Mouse (Mus musculus) neural tube, embryonic 15.5 days (tissue): ENCODE data around the gene Mapk8ip3. TPM values are rescaled to one million over a fixed set of nuclear protein-coding genes. Genes with fewer than 3 reads are reported as not detected.
"Not testable (repeated sequence)": the region's sequence is repeated elsewhere in the genome, so short reads cannot be mapped to it uniquely, and the experiment has no call there.

Experiments
- ATAC-seq: fragments of 200-750 bp; cut with Nextera tagmentation; 2 replicates; pipeline ENCODE4 v1.8.0; 2017; ENCODE audit warnings: mild to moderate bottlenecking, moderate TSS enrichment, moderate library complexity; ENCODE audit not compliant: low FRiP score
- H3K27ac ChIP-seq: fragments of 300-500 bp; sonication (generic); replicated peaks from 2 replicates; pipeline ENCODE4 v1.5.1; 2015; ENCODE audit warnings: mild to moderate bottlenecking, inconsistent platforms
- H3K27me3 ChIP-seq: fragments of 300-500 bp; sonication (generic); replicated peaks from 2 replicates; pipeline ENCODE4 v1.6.1; 2015; ENCODE audit warnings: inconsistent platforms
- H3K36me3 ChIP-seq: fragments of 300-500 bp; sonication (generic); 2 replicates; pipeline ENCODE4 v1.6.1; 2015; ENCODE audit warnings: inconsistent platforms
- H3K4me1 ChIP-seq: fragments of 300-500 bp; sonication (generic); 2 replicates; pipeline ENCODE4 v1.6.1; 2015; ENCODE audit warnings: inconsistent platforms
- H3K4me2 ChIP-seq: fragments of 300-500 bp; sonication (generic); 2 replicates; pipeline ENCODE4 v1.6.1; 2015; ENCODE audit warnings: inconsistent platforms, mild to moderate bottlenecking, moderate library complexity
- H3K4me3 ChIP-seq: fragments of 300-500 bp; sonication (generic); replicated peaks from 2 replicates; pipeline ENCODE4 v1.5.1; 2015; ENCODE audit warnings: mild to moderate bottlenecking, inconsistent platforms
- H3K9ac ChIP-seq: fragments of 300-500 bp; sonication (generic); replicated peaks from 2 replicates; pipeline ENCODE4 v1.6.1; 2015; ENCODE audit warnings: mild to moderate bottlenecking, inconsistent platforms
- H3K9me3 ChIP-seq: fragments of 300-500 bp; sonication (generic); replicated peaks from 2 replicates; pipeline ENCODE4 v1.6.1; 2016; ENCODE audit warnings: inconsistent platforms
- WGBS: fragments of 180-500 bp; shearing (Covaris S2); methylation state at CpG from one replicate; pipeline ENCODE4 v1.1.7; 2015; ENCODE audit warnings: mixed read lengths; 5-methylcytosine and 5-hydroxymethylcytosine counted together
- polyA plus RNA-seq: library from polyadenylated mRNA; unstranded; fragments of >200 nt; fragmentation: Nextera tagmentation; extraction: Ambion mirVana; gene quantifications from 2 replicates; pipeline ENCODE4 v1.2.1, GENCODE M21; 2015

Gene Mapk8ip3
- polyA plus RNA-seq, result 82.3 and 87.2 TPM in 2 replicates

DNA sequence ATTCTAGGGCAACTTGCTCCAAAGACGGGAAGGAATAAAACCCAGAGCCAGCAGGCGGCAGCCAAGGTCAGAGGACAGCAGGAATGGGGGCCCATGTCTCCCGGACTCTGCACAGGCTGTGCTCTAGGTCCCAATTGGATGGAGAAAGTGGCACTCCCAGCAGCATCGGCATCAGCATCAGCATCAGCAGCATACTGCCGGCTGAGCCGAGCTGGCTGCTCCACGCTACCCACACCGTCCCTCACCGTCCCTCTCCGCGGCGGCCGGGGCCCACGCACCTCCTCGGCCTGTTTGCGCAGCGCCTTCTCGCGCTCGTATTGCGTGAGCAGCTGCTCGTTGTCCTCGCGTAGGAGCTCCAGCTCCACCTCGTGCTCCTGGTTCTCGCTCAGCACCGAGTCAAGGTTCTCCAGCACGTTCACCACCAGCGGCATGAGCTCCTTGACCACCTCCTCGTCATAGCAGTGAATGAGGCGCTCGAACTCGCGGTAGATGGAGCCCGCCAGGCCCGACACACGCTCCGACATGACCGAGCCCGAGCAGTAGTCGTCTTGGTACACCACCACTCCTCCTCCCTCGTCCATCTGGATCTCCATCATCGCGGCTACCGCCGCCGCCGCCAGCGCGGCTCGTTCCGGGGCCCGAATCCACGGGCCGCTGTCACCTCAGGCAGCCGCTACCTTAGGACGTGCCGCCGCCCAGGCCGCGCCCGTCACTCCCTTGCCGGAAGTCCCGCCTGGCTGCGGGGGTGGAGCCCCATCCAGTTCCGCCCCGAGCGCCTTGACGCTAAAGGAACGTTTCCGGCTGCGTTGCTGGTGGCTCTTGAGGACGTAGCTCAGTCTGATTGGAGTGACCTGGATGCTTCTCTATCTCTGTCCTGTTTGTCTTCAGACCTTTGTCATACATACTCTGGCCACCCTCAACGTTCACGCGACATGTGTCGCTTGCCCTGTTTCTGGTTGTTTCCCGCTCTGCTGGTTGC, at the start of gene Mapk8ip3:
Gene Mapk8ip3, minus strand, starts transcription at position 719 of the 979 bp plus-strand sequence.
- H3K9ac ChIP-seq, result peak within 1 kb of the TSS; percentile 97
- peak within 1 kb of the TSS; percentile 93 for H3K27ac ChIP-seq
- H3K4me3 ChIP-seq, result peak within 1 kb of the TSS; percentile 99
- H3K4me1 ChIP-seq, result peaks cover 34% of the 10 kb centered on the region
- under 1% methylated on average over 77 of the region's 78 CpGs for WGBS
- H3K4me2 ChIP-seq, result peak within 1 kb of the TSS; percentile 71
- peak; percentile 99 for ATAC-seq
- no peaks in the 10 kb centered on the region for H3K9me3 ChIP-seq
- peaks cover 10% of the 10 kb centered on the region; the same call in 1 of the 2 replicates for H3K36me3 ChIP-seq
- no peaks in the 10 kb centered on the region for H3K27me3 ChIP-seq

DNA sequence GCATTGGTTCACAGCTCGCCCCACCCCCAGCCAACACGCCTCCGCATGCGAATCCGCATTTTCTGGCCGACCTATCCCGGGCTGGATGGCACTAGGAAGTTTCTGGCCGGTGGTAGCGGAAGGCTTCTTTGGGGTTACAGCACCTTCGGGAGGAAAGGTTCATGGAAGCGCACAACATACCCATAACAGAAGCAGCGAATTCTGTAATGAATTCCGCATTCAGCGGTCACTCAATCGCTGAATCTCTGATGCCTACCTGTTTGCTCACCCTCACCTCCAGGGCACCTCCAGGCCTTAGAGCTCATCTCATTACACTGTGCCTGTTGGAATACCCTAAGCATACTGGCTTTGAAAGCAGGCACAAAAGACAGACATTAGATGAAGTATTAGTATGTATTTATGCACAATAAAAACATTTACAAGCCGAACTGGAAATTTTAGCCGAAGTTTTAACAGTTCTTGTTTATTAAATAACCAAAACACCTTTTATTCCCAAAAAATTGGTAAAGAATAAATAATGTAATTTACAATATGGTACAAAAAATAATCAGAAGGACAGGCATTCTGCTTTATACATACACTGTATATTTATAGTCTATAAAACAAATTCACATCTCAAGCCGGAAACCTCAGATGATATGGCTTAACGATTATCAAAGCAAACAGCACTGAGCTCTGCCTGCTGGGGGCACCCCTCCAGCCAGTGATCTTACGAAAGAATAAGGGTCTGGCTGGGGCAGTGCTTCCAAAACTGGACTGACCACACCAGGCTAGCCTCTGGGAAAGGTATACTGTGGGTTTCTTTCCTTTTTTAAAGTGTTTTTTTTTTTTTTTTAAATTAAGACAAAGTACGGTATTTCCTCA, 24.3 kb upstream of the Mapk8ip3 start:
- Histone ChIP-seq H3K9ac (peak overlapping the region; percentile 31; the same call in 1 of the 2 replicates), H3K4me2 (peak overlapping the region; percentile 76), H3K27ac (peak overlapping the region; percentile 58), H3K9me3 (no peaks in the 10 kb centered on the region), H3K36me3 (peaks cover 46% of the 10 kb centered on the region), H3K27me3 (no peaks in the 10 kb centered on the region), H3K4me3 (peak overlapping the region; percentile 98), H3K4me1 (peaks cover 18% of the 10 kb centered on the region)
- 14% methylated on average over 21 of the region's 21 CpGs for WGBS
- peak; percentile 29 for ATAC-seq

DNA sequence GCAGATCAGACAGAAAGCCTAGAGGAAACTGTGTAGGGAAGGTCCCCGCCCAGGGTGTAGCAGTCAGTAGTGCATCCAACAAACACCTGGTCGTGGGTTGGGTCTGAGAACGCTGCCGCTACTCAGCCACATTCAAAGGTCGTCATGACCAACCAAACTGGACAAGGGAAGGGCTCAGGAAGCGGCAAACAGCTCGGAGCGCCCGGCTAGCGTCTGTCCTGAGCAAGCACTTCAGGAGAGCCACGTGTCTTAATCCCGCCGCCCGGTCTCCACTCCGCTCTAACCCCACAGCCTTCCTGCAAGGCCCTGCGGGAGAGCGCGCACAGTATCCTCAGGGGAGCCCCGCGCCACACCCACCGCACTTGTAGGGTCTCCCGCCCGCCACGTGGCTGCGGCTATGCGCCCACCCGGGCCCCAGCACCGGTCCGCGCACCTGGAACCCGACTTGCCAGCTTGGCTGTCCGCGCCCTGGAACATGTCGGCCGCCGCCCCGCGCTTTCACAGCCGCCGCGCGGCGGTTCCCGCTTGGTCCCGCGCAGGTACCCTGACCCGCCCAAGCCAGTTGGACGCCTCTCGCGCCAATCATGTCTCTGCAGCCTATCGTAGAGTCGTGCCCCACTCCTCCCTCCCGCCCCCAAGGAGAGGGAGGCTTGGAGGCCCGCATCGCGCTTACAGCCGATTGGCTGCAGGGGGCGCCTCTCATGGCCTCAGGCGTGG, 23.5 kb upstream of the Mapk8ip3 start, which contains the start of gene Jpt2:
Gene Jpt2, minus strand, starts transcription at position 555 of the 717 bp plus-strand sequence.
- Histone ChIP-seq H3K27me3 (no peaks in the 10 kb centered on the region), H3K27ac (peak within 1 kb of the TSS; percentile 91), H3K4me1 (peaks cover 18% of the 10 kb centered on the region), H3K4me3 (peak within 1 kb of the TSS; percentile 98), H3K9ac (peak within 1 kb of the TSS; percentile 82), H3K36me3 (peaks cover 46% of the 10 kb centered on the region), H3K9me3 (no peaks in the 10 kb centered on the region), H3K4me2 (peak within 1 kb of the TSS; percentile 76)
- peak; percentile 100 for ATAC-seq
- WGBS, result under 1% methylated on average over 59 of the region's 59 CpGs

DNA sequence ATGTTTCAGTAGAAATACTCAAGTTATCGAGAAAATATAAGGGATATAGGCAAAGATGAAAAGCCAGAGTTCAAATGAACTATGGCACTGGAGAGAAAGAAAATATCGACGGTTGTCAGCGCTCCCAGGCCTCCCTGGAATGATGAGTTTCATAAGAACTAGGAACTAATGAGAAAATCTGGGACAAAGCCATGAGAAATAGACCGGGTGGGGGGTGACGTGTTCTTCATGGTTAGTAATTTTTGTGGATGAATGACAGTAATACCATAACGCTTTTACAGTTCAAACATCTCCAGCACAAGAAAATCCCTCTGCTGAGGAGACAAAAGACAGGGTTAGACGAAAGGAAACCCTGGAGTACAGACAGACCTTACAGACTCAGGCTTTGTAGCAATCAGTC, 22.6 kb upstream of the Mapk8ip3 start:
- Histone ChIP-seq H3K4me1 (peaks cover 18% of the 10 kb centered on the region), H3K27ac (peak overlapping the region; percentile 3; the same call in 1 of the 2 replicates), H3K27me3 (no peaks in the 10 kb centered on the region), H3K36me3 (peaks cover 45% of the 10 kb centered on the region), H3K4me3 (peak overlapping the region; percentile 98), H3K4me2 (peak overlapping the region; percentile 76), H3K9ac (peak overlapping the region; percentile 82), H3K9me3 (no peaks in the 10 kb centered on the region)
- ATAC-seq, result no peak
- WGBS, result 29% methylated on average over 8 of the region's 8 CpGs

DNA sequence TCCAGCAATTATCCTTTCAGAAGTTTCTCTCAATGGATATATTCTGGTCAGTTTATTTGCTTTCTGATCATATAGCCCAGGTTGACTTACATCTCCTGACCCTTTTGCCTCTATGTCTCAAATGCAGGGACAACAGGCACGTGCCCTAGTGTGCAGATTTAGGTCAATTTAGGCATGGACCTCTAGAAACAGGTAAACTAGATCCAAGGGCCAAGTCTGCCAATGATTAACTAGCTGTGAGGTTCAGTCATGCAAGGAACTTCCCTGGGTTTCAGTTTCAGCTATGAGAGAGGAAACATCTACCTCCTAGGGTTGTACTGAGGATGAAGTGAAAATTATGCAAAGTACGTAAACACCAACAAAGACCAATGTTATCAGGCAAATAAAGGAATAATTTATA, 16.5 kb upstream of the Mapk8ip3 start:
- no peak overlapping the region for H3K4me3 ChIP-seq
- no peak for ATAC-seq
- H3K36me3 ChIP-seq, result peaks cover 50% of the 10 kb centered on the region
- no peak overlapping the region for H3K4me2 ChIP-seq
- H3K27me3 ChIP-seq, result no peaks in the 10 kb centered on the region
- H3K4me1 ChIP-seq, result no peaks in the 10 kb centered on the region
- no peak overlapping the region for H3K9ac ChIP-seq
- no peak overlapping the region for H3K27ac ChIP-seq
- WGBS, result 94% methylated on average over 2 of the region's 2 CpGs
- H3K9me3 ChIP-seq, result no peaks in the 10 kb centered on the region

DNA sequence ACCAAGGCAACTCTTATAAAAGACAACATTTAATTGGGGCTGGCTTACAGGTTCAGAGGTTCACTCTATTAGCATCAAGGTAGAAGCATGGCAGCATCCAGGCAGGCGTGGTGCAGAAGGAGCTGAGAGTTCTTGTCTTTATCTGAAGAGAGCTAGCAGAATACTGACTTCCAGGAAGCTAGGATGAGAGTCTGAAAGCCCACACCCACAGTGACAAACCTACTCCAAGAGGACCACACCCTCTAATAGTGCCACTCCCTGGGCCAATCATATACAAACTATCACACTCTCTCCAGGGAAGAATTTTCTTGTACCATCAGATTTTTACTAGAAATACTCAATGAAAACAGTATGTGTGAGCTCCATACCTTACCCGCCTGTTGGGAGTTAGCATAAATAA, 13.9 kb upstream of the Mapk8ip3 start:
- Histone ChIP-seq H3K36me3 (peaks cover 64% of the 10 kb centered on the region), H3K4me2 (no peak overlapping the region), H3K27me3 (no peaks in the 10 kb centered on the region), H3K4me3 (no peak overlapping the region), H3K27ac (no peak overlapping the region), H3K4me1 (no peaks in the 10 kb centered on the region), H3K9ac (no peak overlapping the region), H3K9me3 (no peaks in the 10 kb centered on the region)
- WGBS, result 90% methylated on average over 2 of the region's 2 CpGs
- ATAC-seq, result no peak

DNA sequence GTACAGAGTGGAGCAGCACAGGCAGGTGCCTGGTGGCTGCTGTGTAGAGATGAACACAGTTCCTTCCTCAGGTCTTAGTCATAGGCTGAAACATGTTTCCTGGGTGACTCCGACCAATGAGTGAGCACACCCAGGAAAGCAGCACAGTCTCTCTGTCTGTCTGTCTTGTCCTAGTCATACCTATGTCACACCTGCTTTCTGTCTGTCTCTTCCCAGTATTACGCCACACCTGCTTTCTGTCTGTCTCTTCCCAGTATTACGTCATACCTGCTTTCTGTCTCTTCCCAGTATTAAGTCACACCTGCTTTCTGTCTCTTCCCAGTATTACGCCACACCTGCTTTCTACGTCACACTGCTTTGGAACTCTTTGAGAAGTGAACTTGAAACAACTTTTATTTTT, 11.4 kb upstream of the Mapk8ip3 start:
- Histone ChIP-seq H3K4me2 (no peak overlapping the region), H3K9me3 (no peaks in the 10 kb centered on the region), H3K27me3 (no peaks in the 10 kb centered on the region), H3K27ac (no peak overlapping the region), H3K36me3 (peaks cover 67% of the 10 kb centered on the region), H3K4me3 (no peak overlapping the region), H3K9ac (no peak overlapping the region), H3K4me1 (no peaks in the 10 kb centered on the region)
- no peak for ATAC-seq
- WGBS, result 96% methylated on average over 5 of the region's 5 CpGs

DNA sequence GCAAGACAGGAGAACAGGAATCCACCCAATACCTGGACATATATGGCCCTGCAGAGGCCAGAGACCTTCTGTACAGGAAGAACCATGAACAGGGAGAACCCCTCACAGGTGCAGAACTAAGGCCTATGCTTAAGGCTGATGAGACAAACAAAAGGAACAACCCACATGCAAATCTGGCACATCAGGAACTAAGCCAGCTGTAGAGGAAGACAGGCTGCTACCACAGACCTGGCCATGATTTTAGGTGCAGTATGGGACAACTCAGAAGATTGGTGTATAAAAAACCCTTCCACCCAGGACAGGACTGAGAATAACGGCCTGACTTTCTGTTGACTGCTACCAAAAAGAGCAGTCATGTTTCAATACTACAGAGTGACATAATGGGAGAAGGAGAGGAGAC, 6.8 kb upstream of the Mapk8ip3 start:
- not testable (repeated sequence) for H3K4me1 ChIP-seq, H3K9ac ChIP-seq, H3K4me3 ChIP-seq, H3K9me3 ChIP-seq, ATAC-seq, H3K27me3 ChIP-seq, H3K27ac ChIP-seq, H3K4me2 ChIP-seq
- 94% methylated on average over 1 of the region's 1 CpGs for WGBS
- peaks cover 53% of the 10 kb centered on the region for H3K36me3 ChIP-seq

DNA sequence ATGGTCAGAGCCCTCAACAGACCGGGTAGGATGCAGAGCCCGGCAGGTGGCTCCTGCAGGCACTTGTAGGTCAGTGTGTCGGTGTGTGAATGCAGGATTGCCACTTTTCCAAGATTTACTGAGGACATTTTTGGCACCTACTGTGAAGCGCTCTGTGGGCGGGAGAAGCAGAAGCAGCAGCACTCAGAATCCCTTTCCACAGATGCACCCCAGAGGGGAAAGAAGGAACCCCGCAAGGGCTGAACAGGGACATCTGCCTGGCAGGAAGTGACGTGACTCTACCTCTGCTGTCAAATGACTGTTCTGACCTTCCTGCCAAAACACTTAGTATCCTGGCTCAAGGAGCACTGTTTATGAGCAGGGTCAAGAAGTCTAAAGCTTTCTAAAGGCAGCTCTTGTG, 6.3 kb upstream of the Mapk8ip3 start:
- H3K9me3 ChIP-seq, result no peaks in the 10 kb centered on the region
- no peaks in the 10 kb centered on the region for H3K4me1 ChIP-seq
- no peaks in the 10 kb centered on the region for H3K27me3 ChIP-seq
- no peak overlapping the region for H3K4me2 ChIP-seq
- WGBS, result 81% methylated on average over 7 of the region's 7 CpGs
- peaks cover 48% of the 10 kb centered on the region for H3K36me3 ChIP-seq
- no peak overlapping the region for H3K27ac ChIP-seq
- ATAC-seq, result no peak
- no peak overlapping the region for H3K9ac ChIP-seq
- H3K4me3 ChIP-seq, result no peak overlapping the region

DNA sequence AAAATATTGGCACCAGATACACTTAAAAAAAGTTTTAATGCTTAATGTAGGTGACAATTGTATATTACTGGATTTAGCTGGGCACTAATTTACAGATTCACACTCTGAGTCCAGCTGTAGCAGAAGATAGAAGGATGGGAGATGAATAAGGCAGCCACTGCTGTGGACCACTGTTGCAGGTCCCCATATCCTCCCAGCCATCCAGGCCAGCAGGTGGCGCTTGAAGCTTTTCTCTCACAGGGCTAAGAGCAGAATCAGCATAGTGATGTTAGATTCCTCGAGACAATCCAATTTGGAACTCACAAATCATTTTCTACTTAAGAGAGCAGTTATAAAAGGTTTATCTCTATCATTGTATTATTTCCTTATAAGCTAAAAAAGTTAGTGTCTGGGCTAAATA, 5.7 kb upstream of the Mapk8ip3 start:
- not testable (repeated sequence) for H3K4me2 ChIP-seq, H3K9me3 ChIP-seq, H3K9ac ChIP-seq, H3K27me3 ChIP-seq, H3K4me1 ChIP-seq, H3K27ac ChIP-seq, H3K4me3 ChIP-seq
- WGBS, result 17% methylated on average over 2 of the region's 2 CpGs
- ATAC-seq, result peak; percentile 82; the same call in 1 of the 2 replicates
- H3K36me3 ChIP-seq, result peaks cover 42% of the 10 kb centered on the region

DNA sequence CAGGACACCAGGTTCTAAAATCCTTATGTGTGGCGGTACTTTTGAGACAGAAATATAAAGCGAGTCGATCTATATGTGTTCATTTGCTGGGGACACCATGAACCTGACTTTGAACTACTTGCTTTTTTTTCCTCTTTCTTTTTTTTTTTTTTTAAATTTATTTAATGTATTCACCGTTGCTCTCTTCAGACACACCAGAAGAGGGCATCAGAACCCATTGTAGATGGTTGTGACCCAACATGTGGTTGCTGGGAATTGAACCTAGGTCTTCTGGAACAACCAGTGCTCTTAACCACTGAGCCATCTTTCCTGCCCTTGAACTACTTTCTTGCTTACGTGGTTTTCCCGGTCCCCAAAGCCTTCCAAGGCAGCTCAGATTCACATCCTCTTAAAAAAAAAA, 489 bp upstream of the Mapk8ip3 start:
- peaks cover 34% of the 10 kb centered on the region for H3K4me1 ChIP-seq
- 50% methylated on average over 6 of the region's 6 CpGs for WGBS
- peak overlapping the region; percentile 99 for H3K4me3 ChIP-seq
- peak overlapping the region; percentile 93 for H3K27ac ChIP-seq
- no peaks in the 10 kb centered on the region for H3K9me3 ChIP-seq
- H3K27me3 ChIP-seq, result no peaks in the 10 kb centered on the region
- peak overlapping the region; percentile 71 for H3K4me2 ChIP-seq
- H3K9ac ChIP-seq, result peak overlapping the region; percentile 58
- H3K36me3 ChIP-seq, result peaks cover 10% of the 10 kb centered on the region; the same call in 1 of the 2 replicates
- ATAC-seq, result no peak
